Mouse (Mus musculus) erythroid progenitor cell, adult 5-6 weeks (primary cell): Measurements from ENCODE around the gene Gm17606. TPM values are rescaled to one million over a fixed set of nuclear protein-coding genes. Genes with fewer than 3 reads are reported as not detected.

ENCODE experiments used
- ATAC-seq: replicated peaks from 2 replicates; pipeline ENCODE4 v1.8.0; 2016; ENCODE audit warnings: moderate number of reproducible peaks, mild to moderate bottlenecking, moderate TSS enrichment, inconsistent platforms; ENCODE audit not compliant: poor library complexity, low FRiP score, severe bottlenecking
- total RNA-seq, 2 experiments: library from RNA; stranded (forward) in 1 of 2; stranded (reverse) in 1 of 2; fragments of 150-400 nt in 1 of 2; fragments of 186-747, 209-891 nt in 1 of 2; gene quantifications; 2 replicates each; pipeline versions ENCODE4 v1.2.3 to v1.2.4; 2015 to 2017; ENCODE audit warnings: low replicate concordance in 2 of 2

The Gm17606 gene
- total RNA-seq, 2 experiments from 2014 or later, result not detected

DNA sequence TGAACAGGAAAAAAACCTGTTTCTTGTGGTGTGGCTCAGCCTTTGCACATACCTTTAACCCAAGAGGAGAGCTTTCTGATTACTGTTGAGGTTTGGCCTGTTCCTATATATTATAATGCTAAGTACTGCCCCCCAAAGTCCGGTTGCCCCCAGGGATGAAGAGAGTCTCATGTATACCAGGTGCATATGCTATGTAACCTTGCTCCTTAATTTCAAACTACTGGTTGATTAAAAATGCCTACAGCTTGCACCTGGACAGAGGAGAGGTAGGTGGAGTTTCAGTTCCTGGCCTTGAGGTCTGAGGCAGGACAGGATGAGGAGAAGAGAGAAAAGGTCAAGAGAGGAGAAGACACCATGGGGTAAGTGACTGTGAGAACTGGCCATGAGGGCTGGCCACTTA lies 19.6 kb upstream of the Gm17606 start, which contains the start of gene Psmb11:
Gene Psmb11 (plus strand): TSS at position 301 of the 400 bp plus-strand sequence.
- ATAC-seq, result no peak

DNA sequence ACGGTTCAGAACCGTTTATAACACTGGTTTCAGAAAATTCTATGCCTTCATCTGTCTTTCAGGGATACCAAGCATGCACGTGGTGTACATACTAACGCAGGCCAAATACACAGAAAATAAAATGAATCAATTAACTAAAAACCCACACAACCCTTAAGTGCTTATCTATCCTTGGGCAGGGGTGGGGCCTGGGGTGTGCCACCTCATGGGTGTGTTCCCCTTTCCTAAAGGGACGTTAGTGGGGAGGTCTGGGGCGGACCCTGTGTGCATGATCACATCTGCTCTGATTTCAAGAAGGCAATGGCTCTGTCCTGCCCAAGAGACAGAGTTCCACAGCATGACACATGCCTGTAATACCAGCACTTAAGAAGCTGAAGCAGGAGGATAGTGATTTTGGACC lies 17.4 kb upstream of the Gm17606 start:
- no peak for ATAC-seq

DNA sequence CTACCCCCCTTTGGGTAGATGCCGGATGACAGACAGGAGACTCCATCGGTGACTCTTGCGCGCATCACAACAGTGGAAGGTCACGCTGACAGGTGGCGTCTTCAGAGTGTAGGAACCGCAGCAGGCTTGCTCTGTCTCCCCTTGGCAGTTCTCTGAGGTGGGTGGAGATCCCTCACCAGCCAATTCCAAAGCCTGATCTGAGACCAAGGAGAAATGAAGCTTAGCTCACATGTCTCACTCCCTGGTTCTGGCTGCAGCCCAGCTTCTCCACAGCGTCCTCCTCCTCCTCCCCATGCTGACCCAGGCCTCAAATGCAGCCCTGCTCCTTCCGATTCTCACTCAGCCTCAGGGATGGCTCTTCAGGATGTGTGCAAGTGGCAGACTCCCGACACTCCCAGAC lies 15.8 kb upstream of the Gm17606 start:
- no peak for ATAC-seq

DNA sequence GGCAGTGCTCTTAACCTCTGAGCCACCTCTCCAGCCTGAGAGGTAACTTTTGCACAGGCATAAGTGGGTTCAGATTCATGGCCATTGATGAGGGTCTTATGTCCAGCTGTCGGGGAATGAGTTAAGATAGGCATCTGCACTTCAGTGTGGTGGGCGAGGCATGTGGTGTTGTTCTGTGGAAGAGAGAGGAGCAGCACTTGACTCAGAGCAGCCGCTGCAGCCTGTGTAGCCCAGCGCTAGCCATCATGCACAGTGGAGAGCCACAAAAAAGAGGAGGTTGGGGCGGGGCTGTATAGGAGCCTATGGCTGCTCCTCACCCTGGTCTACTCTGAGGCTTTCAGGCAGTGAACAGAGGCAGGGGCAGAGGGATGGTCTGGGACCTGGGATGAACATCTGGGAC lies 12.6 kb upstream of the Gm17606 start:
- no peak for ATAC-seq

DNA sequence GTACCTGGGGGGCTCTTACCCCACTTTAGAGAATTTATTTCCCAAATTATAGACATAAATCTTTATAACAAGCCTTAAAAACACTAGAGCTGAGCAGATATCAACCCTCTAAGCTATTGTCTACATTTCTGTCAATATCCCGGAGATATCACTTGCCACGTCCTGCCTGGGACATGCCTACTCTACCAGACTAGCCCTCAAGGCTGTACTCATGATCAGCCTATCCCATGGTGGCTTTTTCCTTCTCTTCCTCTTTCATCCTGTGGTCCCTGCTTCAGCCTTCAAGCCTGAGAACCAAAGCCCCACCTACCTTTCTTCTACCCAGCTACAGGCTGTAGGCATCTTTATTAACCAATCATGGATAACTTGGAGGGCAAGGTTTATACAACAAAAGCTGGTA lies 11.0 kb upstream of the Gm17606 start:
- ATAC-seq, result no peak

DNA sequence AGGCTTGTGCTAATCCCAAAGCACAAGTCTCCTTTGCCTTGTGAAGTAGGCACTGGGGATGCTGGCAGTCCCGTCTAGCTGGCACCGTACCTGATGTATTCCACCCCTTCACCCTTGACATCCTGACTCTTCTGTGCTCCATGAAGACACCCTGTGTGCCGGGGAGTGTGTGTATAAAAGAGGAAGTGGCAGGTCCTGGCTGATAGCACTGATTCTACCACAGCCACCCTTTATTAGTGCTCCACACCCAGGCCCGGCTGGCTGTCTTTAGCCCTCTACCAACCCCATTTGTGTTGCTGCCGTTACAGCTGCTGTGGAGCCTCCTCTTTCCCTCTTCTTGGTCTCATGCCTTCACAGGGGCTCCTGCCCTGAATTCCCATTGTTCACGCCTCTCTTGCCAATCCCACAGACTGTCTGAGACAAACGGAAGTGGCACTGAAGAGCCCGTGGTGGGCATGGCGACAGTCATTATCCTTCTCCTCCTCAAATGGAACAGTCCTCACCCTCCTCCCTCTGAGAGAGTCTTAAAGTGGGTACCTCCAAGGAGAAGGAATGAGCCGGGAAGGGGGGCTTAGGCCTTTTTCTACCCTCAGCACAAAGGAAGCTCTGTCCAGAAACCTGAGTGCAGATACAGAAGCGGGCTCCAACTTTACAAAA lies 10.0 kb upstream of the Gm17606 start:
- no peak for ATAC-seq

DNA sequence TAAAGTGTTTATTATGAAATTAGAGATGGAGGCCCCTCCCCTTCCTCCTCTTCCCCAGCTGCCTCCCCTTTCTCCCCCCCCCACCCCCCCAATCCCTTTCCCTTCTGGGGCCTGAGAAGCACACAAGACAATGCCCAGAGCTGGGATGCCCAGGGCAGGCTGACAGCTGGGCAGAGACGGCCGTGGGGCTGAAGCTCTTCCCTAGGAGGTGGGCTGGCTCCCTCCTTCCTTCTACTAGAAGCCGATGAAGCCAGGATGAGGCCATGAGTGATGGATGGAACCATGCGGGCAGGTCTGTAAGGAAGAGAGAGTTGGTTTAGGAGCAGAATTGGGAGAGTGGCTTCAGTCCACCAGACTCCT lies 9.5 kb upstream of the Gm17606 start:
- no peak for ATAC-seq

DNA sequence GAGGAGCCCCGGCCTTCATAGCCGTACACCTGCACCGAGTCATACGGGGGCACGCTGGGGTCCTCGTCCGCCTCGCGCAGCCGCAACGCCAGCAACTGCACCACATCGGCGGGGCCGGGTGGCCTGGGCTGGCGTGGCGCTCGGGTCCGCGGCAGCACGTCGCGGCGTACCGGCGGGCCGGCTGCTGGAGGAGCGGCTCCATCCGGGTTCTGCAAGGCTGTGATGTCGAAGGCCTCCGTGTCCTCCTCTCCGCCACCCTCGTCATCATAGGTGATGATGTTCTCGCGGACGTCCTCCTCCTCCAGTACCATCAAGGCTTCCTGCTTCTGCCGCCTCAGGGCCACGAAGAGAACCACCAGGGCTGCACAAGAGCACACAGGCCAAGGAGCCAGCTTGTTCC lies 8.5 kb upstream of the Gm17606 start:
- no peak for ATAC-seq

DNA sequence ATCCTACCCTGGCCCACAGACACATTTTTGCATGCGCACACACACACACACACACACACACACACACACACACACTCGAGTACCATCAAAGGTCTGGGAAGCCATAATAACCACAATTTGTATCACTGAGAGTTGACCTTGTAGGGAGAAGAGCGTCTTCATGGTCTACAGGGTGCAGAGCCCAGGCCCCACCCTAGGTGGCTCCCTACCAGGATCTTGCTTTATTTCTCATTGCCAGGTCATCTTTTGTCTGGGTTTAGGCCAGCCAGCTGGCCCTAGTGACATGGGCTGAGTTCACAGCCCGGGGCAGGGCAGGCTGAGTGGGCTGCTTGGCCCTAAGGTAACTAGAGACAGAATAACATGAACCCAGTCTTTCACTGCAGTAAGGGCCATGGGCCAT lies 6.6 kb upstream of the Gm17606 start:
- ATAC-seq, result no peak

DNA sequence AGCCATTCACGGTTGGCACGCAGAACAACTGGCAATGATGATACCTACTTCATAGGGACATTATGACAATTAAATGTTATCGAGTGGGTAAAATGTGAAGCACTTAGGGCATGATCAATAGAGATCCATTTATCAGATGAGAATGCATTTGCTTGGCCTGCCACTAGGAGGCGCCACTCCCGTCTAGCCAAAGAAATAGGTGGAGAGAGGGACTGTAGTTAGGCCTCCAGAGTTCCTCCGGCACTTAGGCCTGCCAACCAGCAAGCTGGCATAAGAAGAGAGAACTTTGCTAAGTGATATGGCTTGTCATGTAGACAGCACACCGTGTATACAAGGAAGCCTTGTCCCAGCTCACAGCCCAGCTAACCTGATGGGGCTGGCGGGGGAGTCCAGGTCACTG lies 3.8 kb upstream of the Gm17606 start:
- ATAC-seq, result no peak

DNA sequence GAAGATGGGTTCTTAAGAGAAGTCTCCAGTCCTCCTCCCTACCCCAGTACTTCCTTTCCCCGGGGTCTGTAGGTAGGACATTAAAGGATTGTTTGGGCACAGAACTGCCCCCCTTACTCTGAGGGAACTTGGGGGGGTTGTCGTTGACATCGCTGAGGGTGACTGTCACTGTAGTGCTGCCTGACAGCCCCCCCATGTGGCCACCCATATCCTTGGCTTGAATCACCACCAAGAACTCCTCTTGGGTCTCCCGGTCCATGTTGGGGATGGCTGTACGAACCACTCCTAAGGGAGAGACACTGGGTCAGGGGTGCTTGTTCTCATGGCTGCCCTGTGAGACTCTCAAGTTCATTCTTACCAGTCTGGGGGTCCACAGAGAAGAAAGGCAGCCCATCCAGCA lies 2.5 kb upstream of the Gm17606 start:
- ATAC-seq, result no peak

DNA sequence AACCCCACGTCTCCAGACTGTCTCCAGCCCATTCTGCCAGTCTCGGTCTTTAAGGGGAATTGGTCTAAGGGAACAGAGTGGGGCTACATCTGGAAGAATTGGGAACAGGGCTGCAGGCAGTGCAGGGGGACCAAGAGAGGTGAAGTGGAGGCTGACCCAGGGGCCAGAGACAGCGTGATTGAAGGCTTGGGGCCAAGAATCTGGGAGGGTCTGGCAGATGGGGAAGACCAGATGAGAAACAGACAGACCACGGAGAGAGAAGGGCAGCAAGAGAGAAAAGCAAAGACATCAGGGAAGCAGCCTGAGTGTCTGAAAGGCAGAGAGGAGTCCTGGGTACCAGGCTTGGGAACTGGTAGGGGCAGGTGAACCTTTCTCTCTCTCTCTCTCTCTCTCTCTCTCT lies 631 bp upstream of the Gm17606 start:
- ATAC-seq, result no peak

DNA sequence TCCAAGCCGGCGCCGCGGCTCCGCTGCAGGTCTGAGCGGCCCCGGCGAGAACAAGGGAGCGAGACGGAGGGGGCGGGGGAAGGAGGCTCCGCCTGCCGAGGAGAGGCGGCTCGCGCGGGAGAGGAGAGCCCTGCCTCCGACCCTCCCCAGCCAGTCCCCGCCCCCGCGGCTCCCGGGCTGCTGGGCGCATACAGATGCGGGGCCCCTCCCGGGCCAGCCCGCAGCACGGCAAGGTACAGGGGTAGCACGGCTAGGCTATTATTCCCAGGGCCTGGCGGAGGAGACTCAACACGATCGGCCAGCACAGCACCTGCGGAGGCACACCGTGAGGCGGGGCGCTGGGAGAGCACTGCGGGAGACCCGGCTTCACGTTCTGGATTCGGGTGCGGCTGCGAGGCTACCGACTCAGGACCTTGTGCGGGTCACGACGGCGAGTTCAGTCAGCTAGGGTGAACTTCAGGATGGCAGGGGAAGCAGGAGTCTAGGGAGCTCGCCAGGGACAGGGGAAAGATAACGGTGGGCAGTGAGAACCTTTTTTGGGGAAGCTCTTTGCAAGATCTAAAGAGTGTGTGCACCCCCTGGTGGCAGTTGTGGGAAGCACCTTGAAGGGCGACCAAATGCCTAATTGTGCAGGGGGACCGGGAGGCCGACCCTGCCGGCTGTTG lies 685 bp downstream of the Gm17606 start, which contains the start of gene Cdh24:
Gene Cdh24 (minus strand): TSS at position 60 of the 665 bp plus-strand sequence.
- peak; percentile 83 for ATAC-seq

DNA sequence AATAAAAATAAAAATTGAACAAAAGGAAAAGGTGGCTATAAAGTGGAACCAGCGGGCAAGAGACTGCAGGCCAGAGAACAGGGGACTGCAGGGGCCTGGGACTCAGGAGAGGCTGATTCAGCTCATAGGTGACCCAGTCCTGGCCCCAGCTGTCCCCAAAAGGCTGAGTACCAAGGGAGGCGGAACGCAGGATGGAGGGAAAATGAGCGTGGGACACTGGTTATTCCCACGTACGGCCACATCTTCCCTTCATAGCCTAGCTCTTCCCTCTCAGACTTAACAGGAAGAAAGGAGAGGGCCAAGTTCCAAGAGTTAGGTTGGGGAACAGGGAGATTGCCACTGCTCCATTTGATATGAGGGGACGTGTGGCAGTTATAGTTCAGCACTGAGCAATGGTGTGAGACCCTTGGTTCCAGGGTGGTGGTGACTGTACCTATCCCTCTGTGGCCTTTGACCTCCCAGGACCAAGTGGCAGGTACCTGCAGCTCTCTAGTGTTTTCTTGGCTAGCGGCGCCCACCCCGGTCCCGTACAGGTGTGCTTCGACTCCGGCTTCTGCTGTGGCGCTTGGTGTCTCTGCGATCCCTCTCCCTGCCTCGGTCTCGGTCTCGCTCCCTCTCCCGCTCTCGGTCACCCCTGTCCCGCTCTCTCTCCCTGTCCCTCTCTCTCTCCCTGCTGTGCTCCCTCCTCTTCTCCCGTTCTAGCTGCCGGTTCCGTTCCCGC lies 1.6 kb downstream of the Gm17606 start:
- ATAC-seq, result no peak

DNA sequence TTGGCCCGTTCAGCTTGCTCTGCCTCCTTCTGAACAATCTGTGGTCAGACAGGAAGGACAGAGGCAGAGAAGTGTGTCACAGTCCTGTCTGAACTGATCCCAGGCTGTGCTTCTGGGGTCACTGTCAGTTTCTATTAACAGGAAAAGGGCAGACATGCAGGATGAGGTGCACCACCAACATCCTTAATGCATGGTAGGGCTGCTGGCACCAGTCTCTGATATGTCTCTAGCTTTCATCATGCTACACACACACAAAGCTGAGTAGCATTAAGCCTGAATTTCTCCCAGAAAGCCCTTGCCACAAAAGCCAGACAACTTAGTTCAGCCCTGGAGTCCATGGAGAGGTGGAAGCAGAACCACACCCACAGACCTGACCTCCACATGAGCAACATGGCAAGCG lies 2.3 kb downstream of the Gm17606 start:
- no peak for ATAC-seq

DNA sequence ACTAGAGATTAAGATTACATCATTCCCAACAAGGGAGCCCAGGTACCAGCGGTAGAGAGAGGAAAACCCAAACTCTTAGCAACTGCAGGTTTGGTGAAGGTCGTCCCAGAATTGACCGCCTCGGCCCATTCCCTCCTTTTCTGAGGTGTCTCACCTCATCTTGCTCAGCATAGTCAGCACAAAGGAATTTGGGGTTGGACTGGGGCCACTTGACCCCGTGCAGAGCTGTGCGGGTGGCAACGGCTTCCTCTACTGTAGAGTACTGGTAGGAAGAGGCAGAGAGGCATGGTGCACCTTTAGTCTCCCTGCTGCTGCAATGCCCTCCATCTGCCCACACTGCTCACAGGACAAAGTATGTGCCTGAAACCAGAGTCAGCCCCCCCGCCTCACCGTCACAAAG lies 3.5 kb downstream of the Gm17606 start:
- no peak for ATAC-seq

DNA sequence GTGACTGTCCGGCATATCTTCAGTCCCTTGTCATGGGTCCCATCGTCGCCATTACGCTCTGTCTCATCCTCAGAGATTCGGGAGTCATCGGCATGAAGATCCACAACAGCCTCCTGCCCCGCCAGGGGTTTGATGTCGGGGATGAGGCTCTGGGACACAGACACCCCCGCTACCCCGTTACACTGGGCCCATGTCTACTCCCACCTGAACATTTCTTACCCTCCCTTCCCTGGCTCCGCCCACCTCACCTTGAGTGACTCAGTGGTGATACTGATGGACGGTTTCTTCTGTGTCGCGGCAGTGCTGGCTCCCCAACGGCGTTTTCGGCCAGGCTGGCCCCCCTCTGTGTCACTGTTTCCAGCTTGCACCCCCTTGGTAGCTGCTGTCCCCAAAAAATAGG lies 5.7 kb downstream of the Gm17606 start:
- no peak for ATAC-seq

DNA sequence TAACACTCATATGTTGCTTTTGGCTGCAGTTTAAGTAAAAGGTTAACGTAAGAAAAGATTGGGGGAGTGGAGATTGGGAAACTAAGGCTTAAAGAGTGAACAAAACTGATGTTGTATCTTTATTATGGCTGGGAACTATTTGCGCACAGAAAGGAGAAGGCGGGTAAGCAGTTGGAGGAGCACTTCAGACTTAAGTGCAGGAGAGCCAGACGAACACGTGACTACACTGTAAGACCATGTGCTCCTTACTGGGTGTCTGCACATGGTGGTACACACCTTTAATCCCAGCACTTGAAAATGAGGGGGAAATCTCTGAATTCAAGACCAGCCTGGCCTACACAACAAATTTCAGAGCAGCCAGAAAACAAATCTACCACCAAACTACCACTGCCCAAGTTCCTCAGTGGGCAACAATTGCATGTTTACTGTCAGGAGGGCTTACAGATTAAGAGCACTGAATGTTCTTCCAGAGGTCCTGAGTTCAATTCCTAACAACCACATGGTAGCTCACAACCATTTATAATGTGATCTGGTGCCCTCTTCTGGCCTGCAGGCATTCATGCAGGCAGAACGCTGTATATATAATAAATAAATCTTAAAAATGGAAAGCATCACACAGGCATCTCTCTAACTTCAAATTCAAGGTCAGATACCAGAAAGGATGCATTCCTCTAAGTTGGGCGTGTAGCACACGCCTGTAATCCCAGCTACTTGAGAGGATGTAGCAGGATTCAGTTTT lies 6.3 kb downstream of the Gm17606 start:
- ATAC-seq, result no peak

DNA sequence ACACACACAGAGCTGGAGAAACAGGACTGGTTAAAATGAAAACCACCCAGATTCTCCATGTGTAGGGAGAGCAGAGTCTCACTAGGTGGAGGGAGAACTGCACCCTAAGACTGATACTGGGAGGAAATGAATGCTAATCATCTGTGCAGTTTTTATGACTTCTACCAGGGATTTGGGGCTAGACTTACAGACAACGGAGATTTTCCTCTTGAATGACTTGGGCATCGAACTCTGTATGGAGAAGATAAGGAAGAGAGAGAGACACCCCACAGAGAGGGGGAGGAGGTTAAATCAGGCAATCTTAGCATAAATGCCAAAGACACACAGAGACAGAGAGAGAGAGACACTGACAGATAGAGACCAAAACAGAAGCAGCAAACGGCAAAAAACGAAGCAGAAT lies 7.1 kb downstream of the Gm17606 start:
- no peak for ATAC-seq

DNA sequence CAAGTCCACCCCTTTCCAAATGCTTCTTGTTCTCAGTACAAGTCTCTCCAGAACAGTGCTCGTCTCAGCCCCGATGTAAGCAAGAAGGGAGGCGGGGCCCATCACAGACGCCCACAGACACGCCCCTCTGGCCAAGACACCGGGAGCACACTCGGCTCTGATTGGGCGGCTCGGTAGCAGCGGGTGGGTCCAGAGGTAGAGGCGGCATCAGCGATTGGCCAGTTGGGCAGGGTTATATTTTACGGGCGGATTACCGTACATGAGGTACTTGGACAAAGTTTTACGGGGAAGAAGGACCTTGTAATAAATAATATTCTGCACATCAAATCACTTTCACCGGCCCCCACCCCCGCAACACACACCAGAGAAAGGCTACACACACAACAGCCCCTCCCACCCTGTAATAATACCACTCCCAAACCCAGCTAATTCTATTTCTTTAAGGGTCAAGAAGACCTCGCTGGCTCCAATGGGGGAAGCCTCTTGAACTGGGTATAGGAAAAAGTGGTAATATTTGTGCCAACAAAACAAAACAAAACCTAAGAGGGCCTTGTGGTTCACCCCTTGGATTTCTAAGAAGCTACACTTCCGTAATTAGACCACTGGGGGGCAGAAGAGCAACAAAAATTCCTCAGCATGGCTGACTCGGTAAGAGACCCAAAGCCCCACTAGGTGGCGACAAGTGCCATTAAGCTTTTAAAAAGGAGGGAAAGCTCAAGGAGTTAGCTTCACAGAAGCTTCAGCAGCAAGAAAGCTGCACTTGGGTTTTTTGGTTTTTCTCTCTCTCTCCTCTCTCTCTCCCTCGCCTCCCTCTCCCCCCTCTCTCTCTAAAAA lies 10.1 kb downstream of the Gm17606 start:
- peak; percentile 67 for ATAC-seq
